Comparison of ENCODE assay signal across 10 mouse cellular contexts in genomic region chr15:80801597-80801996, GRCm38 (mm10).
A peak's percentile ranks its signal among the peaks of the same experiment; 100 is the strongest.
DNase-seq lines count a peak whose midpoint lies in the region; ATAC-seq lines count a peak whose summit lies in the region.
"Had no signal": no experiment of that assay in that cellular context is flagged by ENCODE, and none has a peak within 500 bp of the region (broad histone marks: within the 10 kb centered on the region; RNA-seq: fewer than 3 reads in every experiment).

No protein-coding gene starts in this region.

- peaks cover 46% of the 10 kb centered on the region for H3K4me1 ChIP-seq in heart, embryonic 12.5 days (replicated peaks)
- peaks cover 44% of the 10 kb centered on the region for H3K4me1 ChIP-seq in embryonic facial prominence, embryonic 10.5 days
- peaks cover 43% of the 10 kb centered on the region for H3K4me1 ChIP-seq in hindbrain, embryonic 16.5 days (ENCODE audit: control insufficient read depth, insufficient read depth, low read depth, low read length)
- H3K4me1 ChIP-seq in midbrain, embryonic 13.5 days (replicated peaks), result peaks cover 58% of the 10 kb centered on the region
- H3K4me1 ChIP-seq in kidney, embryonic 14.5 days (ENCODE audit: control insufficient read depth, insufficient read depth, low read length), result peaks cover 17% of the 10 kb centered on the region; the same call in 1 of the 2 replicates

- no peak overlapping the region for H3K9ac ChIP-seq in heart, embryonic 12.5 days
- H3K9ac ChIP-seq in hindbrain, embryonic 16.5 days (ENCODE audit: low read depth, low read length), result no peak overlapping the region
- no peak overlapping the region for H3K9ac ChIP-seq in midbrain, embryonic 13.5 days (replicated peaks)
- H3K9ac ChIP-seq in kidney, embryonic 14.5 days (ENCODE audit: low read depth, low read length), result no peak overlapping the region
- H3K9ac ChIP-seq: stomach, embryonic 15.5 days had no signal

- DNase-seq in heart, postnatal 36 days, result no peak
- DNase-seq in embryonic facial prominence, embryonic 10.5 days (ENCODE audit: low spot score), result no peak
- no peak for DNase-seq in B cell, adult 2 months
- no peak for DNase-seq in left cerebral cortex, postnatal 10 days (ENCODE audit: extremely low spot score in 1 of 2, low spot score in 2 of 2)
- DNase-seq: left cerebral cortex, postnatal 4 days had no signal

- intact Hi-C loops in heart, postnatal 36 days (cut with DNase I), result loop anchor here (5.0 kb wide), 1 partner anchor 544 kb away; the partner anchor contains the start of gene Atf4
- intact Hi-C loops in left cerebral cortex, postnatal 10 days (cut with DNase I), result no loop called here

- no peaks in the 10 kb centered on the region for H3K27me3 ChIP-seq in heart, embryonic 12.5 days (replicated peaks)
- no peaks in the 10 kb centered on the region for H3K27me3 ChIP-seq in embryonic facial prominence, embryonic 10.5 days (replicated peaks; ENCODE audit: low read depth, poor library complexity, severe bottlenecking)
- H3K27me3 ChIP-seq in hindbrain, embryonic 16.5 days (replicated peaks; ENCODE audit: control insufficient read depth, insufficient read depth, low read length), result no peaks in the 10 kb centered on the region
- H3K27me3 ChIP-seq in midbrain, embryonic 13.5 days, result no peaks in the 10 kb centered on the region
- H3K27me3 ChIP-seq in kidney, embryonic 14.5 days (ENCODE audit: control insufficient read depth, insufficient read depth, low read length), result no peaks in the 10 kb centered on the region
- H3K27me3 ChIP-seq: stomach, embryonic 15.5 days had no signal

- 0 out of 2 replicates have a peak overlapping the region, but pooled peaks have one; percentile 5 for H3K27ac ChIP-seq in heart, embryonic 12.5 days (ENCODE audit: poor library complexity, severe bottlenecking)
- H3K27ac ChIP-seq in embryonic facial prominence, embryonic 10.5 days (replicated peaks), result no peak overlapping the region
- no peak overlapping the region for H3K27ac ChIP-seq in hindbrain, embryonic 16.5 days (ENCODE audit: low read depth, low read length)
- no peak overlapping the region for H3K27ac ChIP-seq in midbrain, embryonic 13.5 days
- H3K27ac ChIP-seq in kidney, embryonic 14.5 days (ENCODE audit: low read depth, low read length), result no peak overlapping the region

- peak overlapping the region; percentile 76 for H3K4me2 ChIP-seq in heart, embryonic 12.5 days
- peak overlapping the region; percentile 76 for H3K4me2 ChIP-seq in hindbrain, embryonic 16.5 days (ENCODE audit: low read length)
- H3K4me2 ChIP-seq in midbrain, embryonic 13.5 days (replicated peaks), result peak overlapping the region; percentile 83
- H3K4me2 ChIP-seq in kidney, embryonic 14.5 days (replicated peaks; ENCODE audit: low read depth, low read length), result no peak overlapping the region

- H3K9me3 ChIP-seq in heart, embryonic 12.5 days (replicated peaks), result no peaks in the 10 kb centered on the region
- no peaks in the 10 kb centered on the region for H3K9me3 ChIP-seq in embryonic facial prominence, embryonic 10.5 days
- H3K9me3 ChIP-seq in hindbrain, embryonic 16.5 days (ENCODE audit: control insufficient read depth, low read length), result no peaks in the 10 kb centered on the region
- H3K9me3 ChIP-seq in midbrain, embryonic 13.5 days, result no peaks in the 10 kb centered on the region
- H3K9me3 ChIP-seq in kidney, embryonic 14.5 days (ENCODE audit: control insufficient read depth, low read length), result no peaks in the 10 kb centered on the region
- H3K9me3 ChIP-seq: stomach, embryonic 15.5 days had no signal

- ATAC-seq in heart, embryonic 12.5 days (ENCODE audit: insufficient number of reproducible peaks, low FRiP score), result no peak
- no peak for ATAC-seq in hindbrain, embryonic 16.5 days
- no peak for ATAC-seq in midbrain, embryonic 13.5 days
- ATAC-seq in kidney, embryonic 14.5 days (ENCODE audit: low FRiP score, low TSS enrichment), result no peak

- peak overlapping the region; percentile 3; the same call in 1 of the 2 replicates for H3K4me3 ChIP-seq in heart, embryonic 12.5 days
- H3K4me3 ChIP-seq in embryonic facial prominence, embryonic 10.5 days, result peak overlapping the region; percentile 73; the same call in 1 of the 2 replicates
- peak overlapping the region; percentile 6; the same call in 1 of the 2 replicates for H3K4me3 ChIP-seq in hindbrain, embryonic 16.5 days (ENCODE audit: low read length)
- H3K4me3 ChIP-seq in midbrain, embryonic 13.5 days (replicated peaks), result peak overlapping the region; percentile 55
- H3K4me3 ChIP-seq in kidney, embryonic 14.5 days (ENCODE audit: low read length), result no peak overlapping the region

- H3K36me3 ChIP-seq in heart, embryonic 12.5 days, result no peaks in the 10 kb centered on the region
- H3K36me3 ChIP-seq in embryonic facial prominence, embryonic 10.5 days (replicated peaks), result no peaks in the 10 kb centered on the region
- no peaks in the 10 kb centered on the region for H3K36me3 ChIP-seq in hindbrain, embryonic 16.5 days (ENCODE audit: control insufficient read depth, insufficient read depth, low read length)
- H3K36me3 ChIP-seq in midbrain, embryonic 13.5 days, result no peaks in the 10 kb centered on the region
- H3K36me3 ChIP-seq in kidney, embryonic 14.5 days (ENCODE audit: control insufficient read depth, insufficient read depth, low read length), result no peaks in the 10 kb centered on the region
- H3K36me3 ChIP-seq: stomach, embryonic 15.5 days had no signal

- 38% methylated on average over 1 of the region's 1 CpGs for whole genome bisulfite sequencing in heart, embryonic 12.5 days
- 53% methylated on average over 1 of the region's 1 CpGs for WGBS in embryonic facial prominence, embryonic 10.5 days
- WGBS in hindbrain, embryonic 16.5 days, result 46% methylated on average over 1 of the region's 1 CpGs
- WGBS in midbrain, embryonic 13.5 days, result 45% methylated on average over 1 of the region's 1 CpGs
- WGBS in kidney, embryonic 14.5 days, result 31% methylated on average over 1 of the region's 1 CpGs
